Mouse (Mus musculus) G1E (cell line): Measurements from ENCODE around the gene Gm47841.

Experiments used
- CTCF ChIP-seq: IDR thresholded peaks from 2 replicates; pipeline ENCODE4 v1.5.1; 2012; ENCODE audit warnings: low read depth, low read length, inconsistent platforms, mixed read lengths
- POLR2AphosphoS5 ChIP-seq: IDR thresholded peaks from 2 replicates; pipeline ENCODE4 v1.6.1; 2012; ENCODE audit warnings: low read depth, low read length, inconsistent platforms; ENCODE audit not compliant: insufficient replicate concordance
- TAL1 ChIP-seq: conservative IDR thresholded peaks from 2 replicates; pipeline ENCODE4 v1.6.1; 2012; ENCODE audit warnings: low read depth, low read length, inconsistent platforms, mixed read lengths

DNA sequence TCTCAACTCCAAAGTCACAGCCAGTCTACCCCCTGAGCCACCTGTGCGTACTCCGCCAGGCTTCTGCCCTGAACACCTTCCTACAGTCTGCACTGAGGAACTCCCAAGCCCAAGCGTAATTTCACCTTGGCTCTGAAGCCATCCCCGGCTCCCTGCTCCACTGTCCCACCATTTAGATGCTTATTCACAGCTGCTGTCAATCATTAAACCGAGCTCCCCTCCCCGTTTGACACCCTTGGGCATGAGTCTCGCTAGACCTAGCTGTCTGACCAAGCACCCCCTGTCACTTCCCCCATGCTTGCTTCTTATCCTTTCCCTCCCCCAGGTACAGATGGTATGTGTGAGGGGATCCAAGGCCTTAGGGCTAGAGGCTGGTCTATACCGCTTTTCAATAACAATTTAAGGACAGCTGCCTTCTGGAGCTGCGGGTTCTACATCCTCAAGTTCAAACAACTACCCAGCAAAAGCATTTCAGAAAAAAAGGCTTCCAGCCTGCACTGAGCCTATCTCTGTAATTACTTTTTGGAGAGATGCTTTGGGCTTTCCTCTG lies 22.5 kb upstream of the Gm47841 start:
- no peak for TF ChIP-seq CTCF
- no peak for TF ChIP-seq TAL1
- no peak for TF ChIP-seq POLR2AphosphoS5
